Mouse (Mus musculus): ENCODE measurements around the gene Gltpd2.

Gltpd2 gene

DNA sequence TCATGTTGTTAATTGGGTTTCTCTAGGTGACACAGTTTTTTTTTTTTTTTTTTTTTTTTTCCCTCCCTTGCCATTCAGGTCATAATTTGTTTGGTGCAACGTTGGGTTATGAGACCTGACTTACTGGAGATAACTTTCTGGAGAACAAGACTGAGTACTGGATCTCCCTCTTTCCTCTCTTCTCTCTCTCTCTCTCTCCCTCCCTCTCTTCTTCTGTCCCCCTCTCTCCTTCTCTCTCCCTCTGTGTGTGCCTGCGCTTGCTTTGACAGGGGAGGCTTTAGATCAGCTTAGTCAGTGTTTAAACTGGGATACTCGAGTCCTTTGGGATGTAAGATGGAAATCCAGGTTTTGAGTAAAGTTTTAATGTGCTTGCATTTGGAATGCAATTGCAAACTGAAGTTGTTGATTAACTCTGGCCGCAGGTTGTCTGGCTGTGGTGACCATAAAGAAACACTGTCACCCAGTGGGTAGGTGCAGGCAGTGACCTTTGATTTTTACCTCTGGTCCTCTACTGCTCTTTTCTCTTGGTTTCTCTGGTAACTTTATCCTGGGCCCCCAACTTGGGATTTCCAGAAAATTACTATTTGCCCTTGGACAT is 45.4 kb downstream of the Gltpd2 start:
- no peak for DNase-seq

GRCm38 (mm10) chr11:70566586-70566985 is 47.6 kb downstream of the Gltpd2 start:
- DNase-seq, result no peak
